Mouse (Mus musculus) limb, embryonic 14.5 days (tissue): ENCODE data around the gene Aif1l. TPM values are rescaled to one million over a fixed set of nuclear protein-coding genes. Genes with fewer than 3 reads are reported as not detected.

Experiments
- ATAC-seq: fragments of 200-750 bp; cut with Nextera tagmentation; 2 replicates; pipeline ENCODE4 v1.8.0; 2017; ENCODE audit warnings: low read depth, moderate number of reproducible peaks, moderate TSS enrichment; ENCODE audit not compliant: low FRiP score
- DNase-seq: peaks from one replicate; pipeline ENCODE4 v3.0.0-alpha.2; 2015; ENCODE audit warnings: low spot score
- H3K27ac ChIP-seq: fragments of 300-500 bp; sonication (generic); replicated peaks from 2 replicates; pipeline ENCODE4 v1.5.1; 2014; ENCODE audit warnings: low read depth, mild to moderate bottlenecking, low read length, moderate library complexity, mixed read lengths
- H3K27me3 ChIP-seq: fragments of 300-500 bp; sonication (generic); 2 replicates; pipeline ENCODE4 v1.6.1; 2014; ENCODE audit warnings: low read length, mixed read lengths; ENCODE audit not compliant: control insufficient read depth, insufficient read depth
- H3K36me3 ChIP-seq: fragments of 300-500 bp; sonication (generic); 2 replicates; pipeline ENCODE4 v1.6.1; 2014; ENCODE audit warnings: mild to moderate bottlenecking, low read length, moderate library complexity, mixed read lengths; ENCODE audit not compliant: control insufficient read depth, insufficient read depth
- H3K4me1 ChIP-seq: fragments of 300-500 bp; sonication (generic); 2 replicates; pipeline ENCODE4 v1.6.1; 2014; ENCODE audit warnings: antibody characterized with exemption, low read length, mixed read lengths; ENCODE audit not compliant: control insufficient read depth, insufficient read depth
- H3K4me2 ChIP-seq: fragments of 300-500 bp; sonication (generic); replicated peaks from 2 replicates; pipeline ENCODE4 v1.6.1; 2014; ENCODE audit warnings: low read depth, mild to moderate bottlenecking, low read length, moderate library complexity; ENCODE audit not compliant: severe bottlenecking
- H3K4me3 ChIP-seq: fragments of 300-500 bp; sonication (generic); replicated peaks from 2 replicates; pipeline ENCODE4 v1.5.1; 2014; ENCODE audit warnings: low read length
- H3K9ac ChIP-seq: fragments of 300-500 bp; sonication (generic); 2 replicates; pipeline ENCODE4 v1.6.1; 2014; ENCODE audit warnings: mild to moderate bottlenecking, low read depth, low read length, moderate library complexity; ENCODE audit not compliant: severe bottlenecking
- H3K9me3 ChIP-seq: fragments of 300-500 bp; sonication (generic); 2 replicates; pipeline ENCODE4 v1.6.1; 2016; ENCODE audit warnings: low read length; ENCODE audit not compliant: control insufficient read depth
- POLR2A ChIP-seq: fragments of 200-500 bp; IDR thresholded peaks from 2 replicates; pipeline ENCODE4 v1.8.0; 2012; ENCODE audit warnings: inconsistent platforms, mild to moderate bottlenecking, moderate library complexity, borderline replicate concordance; ENCODE audit not compliant: insufficient read depth, insufficient read length; ENCODE audit errors: extremely low read depth
- WGBS: fragments of 180-500 bp; shearing (Covaris S2); extraction: QIAGEN DNeasy Blood & Tissue Kit; methylation state at CpG from one replicate; pipeline ENCODE4 v1.1.7; 2014; 5-methylcytosine and 5-hydroxymethylcytosine counted together
- polyA plus RNA-seq, 2 experiments: library from polyadenylated mRNA; depleted of rRNA in 1 of 2; stranded (reverse) in 1 of 2; unstranded in 1 of 2; fragments of >200 nt; fragmentation: Nextera tagmentation in 1 of 2; extraction: Ambion mirVana in 1 of 2; gene quantifications; 2 replicates each; pipeline versions ENCODE4 v1.2.1 to v1.2.3; 2012 to 2014

The Aif1l gene
- polyA plus RNA-seq, 2 experiments: 28.2 to 32.3 TPM

GRCm38 (mm10) chr2:31923645-31924044 is 26.3 kb upstream of the Aif1l start:
- H3K4me1 ChIP-seq: no peaks in the 10 kb centered on the region
- no peak overlapping the region for H3K4me3 ChIP-seq
- ATAC-seq (no peak), DNase-seq (no peak)
- TF ChIP-seq POLR2A: no peak
- H3K27me3 ChIP-seq: no peaks in the 10 kb centered on the region
- no peak overlapping the region for H3K9ac ChIP-seq
- 78% methylated on average over 4 of the region's 4 CpGs for WGBS
- H3K27ac ChIP-seq: no peak overlapping the region
- no peak overlapping the region for H3K4me2 ChIP-seq
- H3K9me3 ChIP-seq: no peaks in the 10 kb centered on the region
- H3K36me3 ChIP-seq: no peaks in the 10 kb centered on the region

- Histone ChIP-seq H3K4me3 (no peak overlapping the region), H3K36me3 (no peaks in the 10 kb centered on the region), H3K4me2 (no peak overlapping the region), H3K9me3 (no peaks in the 10 kb centered on the region), H3K4me1 (no peaks in the 10 kb centered on the region), H3K27me3 (no peaks in the 10 kb centered on the region), H3K9ac (no peak overlapping the region), H3K27ac (no peak overlapping the region)
- 19% methylated on average over 9 of the region's 9 CpGs for WGBS
- ATAC-seq: no peak
- peak; percentile 48 for DNase-seq
- TF ChIP-seq POLR2A: no peak
Observed at GRCm38 (mm10) chr2:31924811-31925210, 25.1 kb upstream of the Aif1l start.

GRCm38 (mm10) chr2:31925936-31926335 is 24.0 kb upstream of the Aif1l start:
- ATAC-seq (no peak), DNase-seq (no peak)
- Histone ChIP-seq H3K4me3 (no peak overlapping the region), H3K36me3 (no peaks in the 10 kb centered on the region), H3K9ac (no peak overlapping the region), H3K9me3 (no peaks in the 10 kb centered on the region), H3K4me1 (no peaks in the 10 kb centered on the region), H3K27me3 (no peaks in the 10 kb centered on the region), H3K27ac (no peak overlapping the region), H3K4me2 (no peak overlapping the region)
- TF ChIP-seq POLR2A: no peak
- WGBS: 50% methylated on average over 4 of the region's 4 CpGs

- no peak for TF ChIP-seq POLR2A
- Histone ChIP-seq H3K27ac (no peak overlapping the region), H3K9ac (no peak overlapping the region), H3K4me2 (no peak overlapping the region), H3K4me3 (no peak overlapping the region), H3K9me3 (no peaks in the 10 kb centered on the region), H3K36me3 (no peaks in the 10 kb centered on the region), H3K27me3 (no peaks in the 10 kb centered on the region), H3K4me1 (no peaks in the 10 kb centered on the region)
- WGBS: 76% methylated on average over 3 of the region's 3 CpGs
- DNase-seq (no peak), ATAC-seq (no peak)
Observed at GRCm38 (mm10) chr2:31929664-31930063, 20.3 kb upstream of the Aif1l start.

GRCm38 (mm10) chr2:31934551-31934950 is 15.4 kb upstream of the Aif1l start:
- Histone ChIP-seq H3K9me3 (no peaks in the 10 kb centered on the region), H3K4me1 (no peaks in the 10 kb centered on the region), H3K4me2 (no peak overlapping the region), H3K9ac (no peak overlapping the region), H3K4me3 (no peak overlapping the region), H3K27ac (no peak overlapping the region), H3K27me3 (no peaks in the 10 kb centered on the region), H3K36me3 (no peaks in the 10 kb centered on the region)
- no peak for TF ChIP-seq POLR2A
- ATAC-seq: no peak
- 45% methylated on average over 4 of the region's 4 CpGs for WGBS
- no peak for DNase-seq

- no peak overlapping the region for H3K4me2 ChIP-seq
- no peak for ATAC-seq
- H3K4me1 ChIP-seq: no peaks in the 10 kb centered on the region
- no peak for DNase-seq
- H3K27me3 ChIP-seq: no peaks in the 10 kb centered on the region
- H3K27ac ChIP-seq: no peak overlapping the region
- TF ChIP-seq POLR2A: no peak
- H3K4me3 ChIP-seq: no peak overlapping the region
- 24% methylated on average over 4 of the region's 4 CpGs for WGBS
- H3K9me3 ChIP-seq: no peaks in the 10 kb centered on the region
- no peak overlapping the region for H3K9ac ChIP-seq
- H3K36me3 ChIP-seq: no peaks in the 10 kb centered on the region
Observed at GRCm38 (mm10) chr2:31935054-31935453, 14.9 kb upstream of the Aif1l start.
